26 mouse cellular contexts compared by ENCODE assay signal in the genomic region with DNA sequence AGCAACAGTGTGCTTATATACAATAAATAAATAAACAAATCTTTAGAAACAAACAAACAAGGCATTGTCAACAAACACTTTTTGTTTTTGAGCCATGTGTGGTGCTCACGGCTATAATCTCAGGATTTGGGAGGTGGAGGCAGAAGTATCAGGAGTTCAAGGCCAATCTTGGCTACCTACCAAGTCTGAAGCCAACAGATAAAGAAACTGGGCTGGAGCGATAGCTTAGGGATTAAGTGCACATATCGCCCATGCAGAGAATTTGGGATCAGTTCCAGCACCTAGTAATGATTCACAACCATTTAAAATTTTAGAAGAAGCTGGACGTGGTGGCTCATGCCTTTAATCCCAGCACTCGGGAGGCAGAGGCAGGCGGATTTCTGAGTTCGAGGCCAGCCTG. TPM values are rescaled to one million over a fixed set of nuclear protein-coding genes. Genes with fewer than 3 reads are reported as not detected.
"Had no signal": no experiment of that assay in that cellular context is flagged by ENCODE, and none has a peak within 500 bp of the region (broad histone marks: within the 10 kb centered on the region; RNA-seq: fewer than 3 reads in every experiment).

No protein-coding gene starts in this region.

- H3K4me1 ChIP-seq: liver, embryonic 15.5 days; lung, embryonic 15.5 days; neural tube, embryonic 12.5 days had no signal

- H3K9me3 ChIP-seq: liver, embryonic 15.5 days; lung, embryonic 15.5 days; midbrain, embryonic 12.5 days; neural tube, embryonic 12.5 days had no signal

- H3K27ac ChIP-seq: liver, embryonic 15.5 days; lung, embryonic 15.5 days; macrophage; midbrain, embryonic 12.5 days; neural tube, embryonic 12.5 days had no signal

- DNase-seq: liver, postnatal 0 days; lung, adult 2 months; lung, postnatal 14 days; lung, postnatal 36 days; midbrain, embryonic 14.5 days; right cerebral cortex, postnatal 25 days; right cerebral cortex, postnatal 4 days; spleen, adult 18-20 months; thymus, adult 18-20 months; thymus, postnatal 14 days; thymus, postnatal 36 days had no signal

- H3K4me2 ChIP-seq: liver, embryonic 15.5 days; lung, embryonic 15.5 days; midbrain, embryonic 12.5 days; neural tube, embryonic 12.5 days had no signal

- H3K36me3 ChIP-seq: liver, embryonic 15.5 days; lung, embryonic 15.5 days; midbrain, embryonic 12.5 days; neural tube, embryonic 12.5 days had no signal

- H3K9ac ChIP-seq: liver, embryonic 15.5 days; liver, postnatal 0 days; lung, embryonic 15.5 days; midbrain, embryonic 12.5 days; neural tube, embryonic 12.5 days had no signal

- ATAC-seq: liver, postnatal 0 days; lung, postnatal 0 days; midbrain, embryonic 16.5 days had no signal

- H3K4me3 ChIP-seq: liver, embryonic 15.5 days; lung, embryonic 15.5 days; midbrain, embryonic 12.5 days; neural tube, embryonic 12.5 days had no signal

RNA-seq across cellular contexts. Expression of gene Mei1, which starts 3.7 kb away (rescaled TPM):
- total RNA-seq: megakaryocyte, adult 5-6 weeks; monocyte, adult 5-6 weeks; neutrophil, adult 5-6 weeks had no signal
- polyA plus RNA-seq: liver, embryonic 15.5 days; liver, postnatal 0 days; lung, adult 2 months; lung, postnatal 0 days; macrophage; midbrain, embryonic 16.5 days; neural tube, embryonic 14.5 days; thymus, postnatal 0 days had no signal

RNA-seq across cellular contexts. Expression of gene 4930407I10Rik, which starts 14.5 kb away (rescaled TPM):
- total RNA-seq: megakaryocyte, adult 5-6 weeks; monocyte, adult 5-6 weeks; neutrophil, adult 5-6 weeks had no signal
- polyA plus RNA-seq: liver, embryonic 15.5 days; liver, postnatal 0 days; lung, adult 2 months; lung, embryonic 15.5 days; lung, postnatal 0 days; macrophage; midbrain, embryonic 12.5 days; midbrain, embryonic 16.5 days; neural tube, embryonic 14.5 days; small intestine, adult 2 months; stomach, embryonic 14.5 days; stomach, embryonic 16.5 days had no signal
